Mouse (Mus musculus) ES-E14 (cell line): ENCODE measurements around the gene Olfr907. TPM values are rescaled to one million over a fixed set of nuclear protein-coding genes. Genes with fewer than 3 reads are reported as not detected.

Source experiments
- DNase-seq: peaks from one replicate; pipeline ENCODE4 v3.0.0-alpha.2; 2013; ENCODE audit warnings: low read depth, low spot score
- H3K27ac ChIP-seq: 2 replicates; pipeline ENCODE4 v1.5.1; 2012; ENCODE audit warnings: low read depth, mild to moderate bottlenecking, low read length, moderate library complexity, mixed read lengths; ENCODE audit not compliant: poor library complexity, insufficient read depth, severe bottlenecking
- H3K36me3 ChIP-seq: 2 replicates; pipeline ENCODE4 v1.6.1; 2012; ENCODE audit warnings: mild to moderate bottlenecking, low read length, moderate library complexity, mixed read lengths; ENCODE audit not compliant: control insufficient read depth, poor library complexity, insufficient read depth, severe bottlenecking
- H3K4me1 ChIP-seq, 2 experiments: fragments of 150-350 bp in 1 of 2; sonication (generic) in 1 of 2; 2 replicates each; pipeline ENCODE4 v1.6.1; 2012; ENCODE audit warnings: low read length in 2 of 2, mild to moderate bottlenecking in 1 of 2, mixed read lengths in 1 of 2; ENCODE audit not compliant: control insufficient read depth in 2 of 2, insufficient read depth in 2 of 2, poor library complexity in 1 of 2
- H3K4me3 ChIP-seq, 2 experiments: fragments of 150-350 bp in 1 of 2; sonication (generic) in 1 of 2; 2 replicates each; pipeline ENCODE4 v1.5.1; 2012; ENCODE audit warnings: low read length in 2 of 2, low read depth in 1 of 2, mild to moderate bottlenecking in 1 of 2, mixed read lengths in 1 of 2; ENCODE audit not compliant: insufficient read depth in 1 of 2, poor library complexity in 1 of 2, severe bottlenecking in 1 of 2
- H3K9ac ChIP-seq: 2 replicates; pipeline ENCODE4 v1.6.1; 2012; ENCODE audit warnings: low read depth, mild to moderate bottlenecking, low read length, mixed read lengths; ENCODE audit not compliant: poor library complexity, insufficient read depth, severe bottlenecking
- H3K9me3 ChIP-seq: fragments of 150-350 bp; sonication (generic); 2 replicates; pipeline ENCODE4 v1.6.1; 2012; ENCODE audit warnings: low read depth, mild to moderate bottlenecking, low read length; ENCODE audit not compliant: control insufficient read depth, insufficient read depth
- CHD2 ChIP-seq: IDR thresholded peaks from 2 replicates; pipeline ENCODE4 v1.6.1; 2014; ENCODE audit warnings: mild to moderate bottlenecking, low read depth, low read length, inconsistent platforms
- HCFC1 ChIP-seq: IDR thresholded peaks from 2 replicates; pipeline ENCODE4 v1.6.1; 2012; ENCODE audit warnings: low read length, inconsistent platforms, borderline replicate concordance; ENCODE audit not compliant: insufficient read depth
- MAFK ChIP-seq: IDR thresholded peaks from 2 replicates; pipeline ENCODE4 v1.6.1; 2014; ENCODE audit warnings: mild to moderate bottlenecking, low read depth, low read length, inconsistent platforms; ENCODE audit not compliant: insufficient read depth
- ZC3H11A ChIP-seq: IDR thresholded peaks from 2 replicates; pipeline ENCODE4 v1.6.1; 2012; ENCODE audit warnings: low read depth, mild to moderate bottlenecking, inconsistent platforms, low read length, borderline replicate concordance
- ZNF384 ChIP-seq: IDR thresholded peaks from 2 replicates; pipeline ENCODE4 v1.6.1; 2012; ENCODE audit warnings: low read depth, low read length, inconsistent platforms
- in situ Hi-C, 2 experiments: fragments of 600-800 bp; cut with MboI; formaldehyde crosslinking; loops; one replicate each; pipeline ENCODE4 v1.15.1; 2025; ENCODE audit warnings: low sequenced_read_pairs in 2 of 2, inconsistent platforms in 1 of 2; ENCODE audit not compliant: unreplicated experiment in 2 of 2
- total RNA-seq: library from RNA; depleted of rRNA; stranded (reverse); fragments of 300-350 nt; gene quantifications from 2 replicates; pipeline ENCODE4 v1.2.3, GENCODE M21; 2012; rRNA removed

The Olfr907 gene
- total RNA-seq = not detected in 2 replicates

DNA sequence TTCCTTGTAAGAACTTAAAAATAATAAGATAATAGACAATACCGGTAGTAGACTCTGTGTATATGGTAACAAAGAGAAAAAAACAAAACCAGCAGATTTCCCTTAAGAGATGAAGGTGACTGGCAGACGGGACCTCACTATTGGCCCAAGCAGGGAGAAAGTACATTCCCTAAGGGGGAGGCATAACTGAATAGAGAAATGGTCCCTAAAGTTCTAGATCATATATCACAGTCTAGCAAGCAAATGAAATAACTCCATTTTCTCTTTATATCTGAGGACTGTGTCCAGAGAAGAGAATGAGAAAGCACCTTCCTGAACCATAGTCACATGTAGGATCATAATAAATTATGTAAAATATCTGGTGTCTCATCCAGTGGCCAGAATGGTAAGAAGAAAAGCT is at the start of gene Olfr907:
Olfr907 (plus strand) TSS at position 301 of the 400 bp plus-strand sequence.
- TF ChIP-seq ZNF384 (no peak), ZC3H11A (no peak), MAFK (no peak), HCFC1 (no peak), CHD2 (no peak)
- in situ Hi-C loops = no loop called here
- no peaks in the 10 kb centered on the region for H3K9me3 ChIP-seq
- H3K4me1 ChIP-seq = no peaks in the 10 kb centered on the region
- no peaks in the 10 kb centered on the region for H3K36me3 ChIP-seq
- H3K9ac ChIP-seq = no peak within 1 kb of the TSS
- H3K27ac ChIP-seq = no peak within 1 kb of the TSS
- no peak within 1 kb of the TSS for H3K4me3 ChIP-seq
- no peak for DNase-seq

DNA sequence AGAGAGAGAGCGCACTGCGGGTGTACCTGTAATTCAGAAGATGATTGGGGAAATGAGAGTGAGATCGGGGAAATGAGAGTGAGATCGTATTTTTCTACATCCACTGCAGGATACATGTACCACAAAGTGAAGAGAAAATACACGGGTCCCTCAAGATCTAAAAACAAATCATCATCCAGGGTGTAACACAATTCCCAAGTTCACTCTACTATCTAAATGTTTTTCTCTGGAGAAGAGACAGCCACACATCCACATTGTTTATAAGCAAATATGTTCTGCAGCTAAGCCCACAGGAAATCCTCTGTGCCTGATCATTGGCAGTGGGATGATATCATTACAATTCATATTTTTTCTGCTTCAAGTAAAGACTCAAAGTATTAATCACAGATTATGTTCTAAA is 48.2 kb upstream of the Olfr907 start, which contains the start of gene Olfr902:
Olfr902 (plus strand) TSS at position 301 of the 400 bp plus-strand sequence.
- TF ChIP-seq ZC3H11A (no peak), MAFK (no peak), HCFC1 (no peak), CHD2 (no peak), ZNF384 (no peak)
- no peak for DNase-seq
- Histone ChIP-seq H3K27ac (no peak within 1 kb of the TSS), H3K4me1 (no peaks in the 10 kb centered on the region), H3K9ac (no peak within 1 kb of the TSS), H3K36me3 (no peaks in the 10 kb centered on the region), H3K9me3 (no peaks in the 10 kb centered on the region), H3K4me3 (no peak within 1 kb of the TSS)
- in situ Hi-C loops = no loop called here

DNA sequence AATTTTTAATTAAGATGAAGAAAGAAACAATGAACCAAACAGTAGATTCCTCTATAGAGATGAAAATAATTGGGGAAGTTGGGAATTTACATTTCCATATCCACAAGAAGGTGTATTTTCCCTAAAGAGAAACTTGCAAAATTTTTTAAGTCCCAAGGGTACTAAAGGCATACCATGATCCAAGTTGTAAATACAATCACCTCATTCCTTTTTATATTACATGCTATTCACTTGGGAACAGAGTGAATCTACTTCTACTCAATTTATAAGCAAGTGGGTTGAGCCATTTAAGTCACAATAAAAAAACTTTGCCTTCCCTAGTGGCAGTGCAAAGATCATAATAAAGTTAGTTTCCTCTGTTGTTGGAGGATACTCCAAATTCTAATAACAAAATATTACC is 32.8 kb upstream of the Olfr907 start, which contains the start of gene Olfr904:
Olfr904 (plus strand) TSS at position 301 of the 400 bp plus-strand sequence.
- no peak within 1 kb of the TSS for H3K9ac ChIP-seq
- H3K4me3 ChIP-seq = no peak within 1 kb of the TSS
- no peaks in the 10 kb centered on the region for H3K36me3 ChIP-seq
- DNase-seq = no peak
- no peaks in the 10 kb centered on the region for H3K4me1 ChIP-seq
- in situ Hi-C loops = no loop called here
- no peak within 1 kb of the TSS for H3K27ac ChIP-seq
- TF ChIP-seq MAFK (no peak), HCFC1 (no peak), CHD2 (no peak)
- no peaks in the 10 kb centered on the region for H3K9me3 ChIP-seq

DNA sequence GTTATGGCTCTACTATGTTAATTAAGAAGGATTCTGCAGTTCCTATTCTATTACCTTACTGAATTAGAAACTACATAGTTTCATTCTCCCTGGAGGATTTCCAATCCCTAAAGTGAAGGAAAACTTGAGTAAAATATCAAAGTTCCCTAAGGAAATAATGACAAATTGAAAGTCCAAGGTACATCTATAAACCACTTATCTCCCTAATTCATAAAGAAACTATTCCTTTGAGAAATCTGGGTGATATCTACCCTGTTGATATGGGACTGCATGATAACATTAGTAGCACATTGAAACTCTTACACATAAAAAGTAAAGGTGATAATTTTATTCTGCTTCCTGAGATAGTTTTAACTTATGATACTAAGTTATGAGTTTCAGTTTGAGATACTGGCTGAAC is 24.8 kb upstream of the Olfr907 start, which contains the start of gene Olfr905:
Olfr905 (plus strand) TSS at position 301 of the 400 bp plus-strand sequence.
- in situ Hi-C loops = no loop called here

DNA sequence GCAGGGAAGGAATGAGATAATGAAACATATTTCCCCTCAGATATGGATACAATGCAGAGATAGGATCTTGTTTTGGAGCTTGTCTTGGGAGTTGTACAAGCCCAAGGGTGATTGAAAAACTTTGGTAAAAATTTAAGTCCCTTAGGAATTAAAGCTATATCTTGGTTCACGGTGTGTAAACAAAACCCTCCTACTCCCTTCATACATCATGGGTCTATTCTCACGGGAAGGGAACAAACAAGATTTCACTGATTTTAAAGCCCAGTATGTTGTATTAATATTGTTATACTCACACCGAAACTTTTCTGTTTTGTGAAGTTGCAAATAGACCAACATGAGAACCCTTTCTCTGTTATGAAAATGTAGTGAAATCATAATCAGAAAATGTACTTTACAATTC is 8.8 kb upstream of the Olfr907 start, which contains the start of gene Olfr906:
Olfr906 (plus strand) TSS at position 301 of the 400 bp plus-strand sequence.
- TF ChIP-seq ZC3H11A = no peak
- no peak for TF ChIP-seq CHD2
- no peak for TF ChIP-seq ZNF384
- no peak for TF ChIP-seq MAFK
- no peak for TF ChIP-seq HCFC1

More for the DNA sequence above, 24.8 kb upstream of the Olfr907 start, which contains the start of gene Olfr905:
- TF ChIP-seq HCFC1 (no peak), CHD2 (no peak), MAFK (no peak), ZNF384 (no peak), ZC3H11A (no peak)
- no peaks in the 10 kb centered on the region for H3K9me3 ChIP-seq
- H3K4me3 ChIP-seq = no peak within 1 kb of the TSS
- no peak within 1 kb of the TSS for H3K27ac ChIP-seq
- no peak for DNase-seq
- H3K9ac ChIP-seq = no peak within 1 kb of the TSS
- no peaks in the 10 kb centered on the region for H3K4me1 ChIP-seq
- H3K36me3 ChIP-seq = no peaks in the 10 kb centered on the region

More for the DNA sequence above, 8.8 kb upstream of the Olfr907 start, which contains the start of gene Olfr906:
- H3K36me3 ChIP-seq = no peaks in the 10 kb centered on the region
- no peak for DNase-seq
- no peak within 1 kb of the TSS for H3K9ac ChIP-seq
- in situ Hi-C loops = no loop called here
- no peaks in the 10 kb centered on the region for H3K4me1 ChIP-seq
- no peak within 1 kb of the TSS for H3K4me3 ChIP-seq
- no peaks in the 10 kb centered on the region for H3K9me3 ChIP-seq
- H3K27ac ChIP-seq = no peak within 1 kb of the TSS
